Mouse (Mus musculus) lung, postnatal 36 days (tissue): Measurements from ENCODE around the gene Twf2.

Experiments used
- DNase-seq: peaks from one replicate; pipeline ENCODE4 v3.0.0; 2022; ENCODE audit warnings: mixed read lengths

Gene Twf2

DNA sequence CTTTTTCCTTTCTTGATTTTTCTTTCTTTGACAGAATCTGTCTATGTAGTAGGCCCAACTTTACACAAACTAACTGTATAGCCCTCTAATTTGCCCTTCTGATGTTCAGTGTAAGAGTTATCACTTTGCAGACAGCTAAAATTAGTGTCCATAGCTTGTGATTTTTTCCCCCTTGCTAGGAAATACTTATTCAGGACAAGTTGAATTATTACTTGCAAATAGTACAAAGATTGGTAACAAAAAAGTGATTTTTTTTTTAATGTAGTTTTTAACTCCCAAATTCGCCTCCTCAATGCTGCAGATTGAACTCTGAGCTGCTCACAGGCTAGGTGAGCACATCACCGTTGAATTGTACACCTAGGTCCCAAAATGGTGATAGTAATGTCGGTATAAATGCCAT lies 22.9 kb upstream of the Twf2 start:
- no peak for DNase-seq

DNA sequence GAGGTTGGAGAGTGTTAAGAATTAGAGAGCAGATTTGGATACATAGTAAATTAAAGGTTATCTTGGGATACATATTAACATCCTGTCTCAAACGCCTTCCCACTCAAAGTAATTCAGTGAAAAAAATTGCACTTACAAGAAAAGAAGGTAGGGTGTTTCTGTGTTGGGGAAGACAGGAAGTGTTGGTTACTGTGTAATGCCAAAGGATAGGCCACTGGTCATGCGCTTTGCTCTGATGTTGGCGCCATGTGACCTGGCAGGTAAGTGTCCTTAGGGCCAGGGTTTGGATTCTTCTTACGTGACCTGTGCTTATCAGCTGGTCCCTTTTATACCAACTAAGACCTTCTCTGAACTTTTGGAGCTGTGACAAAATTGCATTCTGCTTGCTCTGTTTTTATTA lies 20.8 kb upstream of the Twf2 start:
- DNase-seq = no peak

DNA sequence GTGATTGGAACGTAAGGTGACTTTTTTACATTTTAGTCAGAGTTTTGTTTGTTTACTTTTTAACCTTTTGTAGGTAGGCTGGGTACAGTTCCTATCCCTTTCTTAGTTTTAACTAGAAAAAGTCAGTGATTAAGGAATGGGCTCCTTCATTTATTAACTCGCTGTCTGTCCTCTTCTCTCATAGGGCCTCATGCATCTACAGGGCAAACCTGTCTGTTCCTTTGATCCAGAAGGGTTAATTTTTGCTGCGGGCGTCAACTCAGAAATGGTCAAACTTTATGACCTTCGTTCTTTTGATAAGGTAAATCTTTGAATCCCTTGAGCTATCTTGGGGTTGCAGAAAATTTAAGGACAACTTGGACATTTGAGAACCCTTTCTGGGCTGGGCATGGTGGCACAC lies 18.9 kb upstream of the Twf2 start:
- no peak for DNase-seq

DNA sequence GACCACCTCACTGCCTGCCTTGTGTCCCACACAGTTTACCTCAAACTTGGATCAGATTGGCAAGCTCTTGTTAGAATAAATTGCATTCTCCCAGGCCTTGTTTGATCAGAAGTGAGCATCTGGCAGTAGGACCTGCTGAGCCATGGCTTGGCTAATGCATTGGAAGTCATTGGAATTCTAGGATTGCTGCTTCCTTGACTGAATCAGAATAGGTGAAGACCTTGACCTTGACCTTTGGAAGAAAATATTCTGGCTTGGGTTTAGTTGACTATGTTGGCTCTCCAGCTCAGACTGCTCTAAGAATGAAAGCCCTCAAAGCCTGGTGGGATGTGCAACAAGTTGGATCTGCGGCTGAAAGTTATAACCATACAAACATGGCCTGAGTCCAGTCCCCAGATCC lies 11.6 kb upstream of the Twf2 start:
- DNase-seq = no peak

DNA sequence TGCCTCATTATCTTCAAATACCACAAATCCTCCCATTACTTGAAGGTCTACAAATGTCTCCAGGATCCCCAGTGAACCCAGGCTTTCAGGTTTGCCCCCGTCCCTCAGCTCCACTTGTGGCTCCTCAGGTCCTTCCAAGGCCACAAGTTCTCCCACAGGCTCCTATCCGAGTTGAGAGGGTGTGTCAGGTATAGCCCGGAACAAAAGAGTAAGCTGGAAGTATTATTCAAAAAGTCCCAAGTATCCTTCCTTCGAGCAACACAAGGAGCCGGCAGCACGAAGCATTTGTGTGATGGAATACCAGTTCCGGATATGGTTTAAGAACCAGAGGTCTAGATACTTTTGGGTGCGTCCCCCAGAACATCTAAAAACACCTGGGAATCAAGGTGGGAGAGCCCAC lies 10.9 kb upstream of the Twf2 start:
- DNase-seq = no peak

DNA sequence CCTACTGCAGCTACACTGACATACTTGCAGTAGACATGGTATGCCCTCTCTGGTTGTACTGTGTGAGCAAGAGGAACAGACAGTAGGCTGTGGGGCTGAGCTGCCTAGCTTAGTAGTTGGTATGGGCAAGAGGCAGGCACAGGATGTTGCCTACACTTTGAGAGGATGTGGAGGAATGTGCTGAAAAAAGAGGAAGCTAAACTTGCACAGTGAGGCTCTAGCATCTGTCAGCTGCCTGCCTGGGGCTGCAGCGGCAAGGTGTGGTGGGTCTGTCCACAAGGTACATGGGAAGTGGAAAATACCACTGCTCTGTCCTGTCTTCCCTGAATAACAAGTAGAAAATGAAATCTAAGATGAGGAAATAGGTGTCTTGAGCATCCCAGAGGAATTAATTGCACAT lies 9.9 kb upstream of the Twf2 start:
- DNase-seq = peak; percentile 30

DNA sequence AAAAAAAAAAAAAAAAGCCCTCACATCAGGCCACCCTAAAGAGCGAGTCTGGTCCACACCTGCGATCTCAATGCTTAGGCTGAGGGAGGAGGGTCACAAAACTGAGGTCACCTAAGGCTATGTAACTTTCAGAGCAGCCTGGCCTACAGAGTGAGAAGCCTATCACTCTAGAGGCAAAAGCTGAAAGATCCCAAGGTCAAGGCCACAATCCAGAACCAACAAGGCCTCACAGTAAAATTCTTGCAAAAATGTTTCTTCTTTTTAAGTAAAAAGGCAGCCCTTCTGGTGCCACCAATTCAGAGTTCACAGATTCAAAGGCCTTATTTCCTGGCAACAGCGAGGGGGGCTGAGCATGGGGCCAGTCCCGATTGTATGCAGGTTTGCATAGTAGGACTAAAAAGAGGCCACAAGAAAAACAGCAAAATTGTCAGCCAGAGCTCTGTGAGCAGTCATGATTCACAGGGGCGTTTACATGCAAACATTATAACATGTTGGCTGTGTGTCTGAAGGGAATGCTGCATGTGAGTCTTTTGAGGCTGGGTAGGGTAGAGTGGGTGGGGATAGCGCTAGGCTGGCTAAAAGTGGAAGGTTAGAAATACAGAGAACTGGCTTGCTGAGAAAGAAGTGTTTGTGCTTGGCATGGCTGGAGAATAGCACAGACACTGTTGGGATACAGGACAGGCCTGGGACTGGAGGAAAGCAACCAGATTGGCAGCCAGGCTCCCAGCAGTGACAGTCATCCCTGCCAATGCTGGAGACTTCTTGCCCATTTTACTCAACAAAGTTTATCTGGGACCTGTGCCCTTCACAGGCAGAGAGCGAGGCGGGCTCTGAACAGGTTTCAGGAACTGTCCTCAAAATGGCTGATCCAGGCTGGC lies 8.7 kb upstream of the Twf2 start:
- no peak for DNase-seq

DNA sequence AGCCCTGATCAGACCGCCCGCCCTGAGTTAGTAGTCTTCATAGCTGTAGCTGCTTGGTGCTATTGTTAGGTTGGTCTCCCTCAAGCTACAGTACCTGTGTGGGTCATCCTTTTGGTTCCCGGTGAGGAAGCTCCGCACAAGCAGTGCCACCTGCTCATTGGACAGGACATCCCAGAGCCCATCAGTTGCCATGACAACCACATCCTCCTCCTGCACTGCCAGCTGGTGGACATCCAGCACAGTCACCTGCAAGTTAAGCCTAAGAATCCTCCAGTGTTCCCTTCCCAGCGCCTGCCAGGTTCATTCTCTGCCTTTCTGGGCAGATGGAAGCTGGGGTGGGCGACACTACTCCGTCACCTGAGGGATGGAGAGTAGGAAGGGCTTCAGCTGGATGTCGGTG lies 7.2 kb upstream of the Twf2 start:
- DNase-seq = no peak

DNA sequence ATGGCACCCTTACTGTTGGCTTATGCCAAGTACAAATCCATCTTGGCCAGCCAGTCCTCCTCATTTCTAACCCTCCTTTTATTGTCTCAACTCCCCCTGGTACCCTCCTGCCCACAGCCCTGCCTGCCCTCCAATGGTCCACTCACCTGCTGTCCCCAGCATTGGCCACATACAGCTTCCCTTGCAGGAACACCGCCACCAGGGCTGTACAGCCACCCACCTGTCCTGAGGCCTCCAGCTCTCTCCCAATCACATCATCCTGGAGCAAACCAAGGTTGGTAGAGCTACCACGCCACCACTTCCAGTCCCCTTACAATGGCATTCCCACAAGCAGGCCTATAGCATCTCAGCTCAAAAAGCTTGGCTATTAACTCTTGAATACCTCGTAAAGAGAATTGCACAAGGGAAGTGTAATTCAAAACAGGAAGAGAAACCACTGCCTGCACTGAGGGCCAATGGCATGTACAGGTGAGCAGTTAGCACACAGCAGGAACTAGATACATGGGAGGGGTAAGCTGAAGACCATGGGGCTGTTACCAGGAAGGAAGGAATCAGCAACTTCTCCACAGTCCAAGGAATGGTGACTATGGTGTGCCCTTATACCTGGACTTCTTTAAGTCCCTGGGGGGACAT lies 5.7 kb upstream of the Twf2 start:
- no peak for DNase-seq

DNA sequence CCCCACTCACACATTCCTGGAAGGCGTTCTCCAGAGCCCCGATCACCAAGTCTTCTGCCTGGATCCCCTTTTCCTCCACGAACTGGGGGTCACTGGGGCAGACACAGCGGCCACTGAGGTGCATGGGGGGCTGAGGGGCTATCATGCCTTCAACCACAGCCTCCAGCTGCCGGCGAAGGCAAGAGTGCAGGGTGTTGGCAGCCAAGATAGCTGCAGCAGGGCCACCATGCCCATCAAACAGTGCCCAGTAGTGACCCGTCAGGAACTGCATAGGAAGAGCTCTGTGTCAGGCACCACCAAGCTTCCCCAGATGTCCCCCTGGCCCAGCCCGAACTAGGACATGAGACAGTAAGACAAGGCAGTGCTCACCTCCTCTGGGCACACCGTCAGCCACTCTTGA lies 5.2 kb upstream of the Twf2 start:
- DNase-seq = no peak

DNA sequence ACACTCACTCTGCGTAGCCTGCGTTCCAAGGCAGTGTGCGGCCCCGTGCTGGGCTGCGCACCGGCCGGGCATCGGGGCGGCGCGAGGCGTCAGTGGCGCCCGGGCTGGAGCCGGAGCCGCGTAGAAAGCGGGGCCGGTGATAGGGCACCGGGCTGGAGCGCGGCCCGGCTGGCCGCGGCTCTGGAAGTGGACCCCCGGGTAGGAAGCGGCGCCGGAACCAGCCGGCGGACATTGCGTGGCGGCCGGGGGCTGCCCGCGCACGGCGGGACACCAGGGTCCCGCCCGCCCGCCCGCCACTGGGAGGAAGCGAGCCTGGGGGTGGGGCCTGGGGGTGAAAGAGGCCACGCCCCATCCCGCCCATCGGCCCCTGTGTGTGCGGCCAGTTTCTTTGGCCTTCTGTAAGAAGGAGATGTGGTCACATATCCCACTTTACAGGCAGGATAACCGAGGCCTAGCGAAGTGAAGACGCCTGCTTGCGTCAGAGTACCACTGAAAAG lies 3.9 kb upstream of the Twf2 start:
- peak; percentile 93 for DNase-seq

DNA sequence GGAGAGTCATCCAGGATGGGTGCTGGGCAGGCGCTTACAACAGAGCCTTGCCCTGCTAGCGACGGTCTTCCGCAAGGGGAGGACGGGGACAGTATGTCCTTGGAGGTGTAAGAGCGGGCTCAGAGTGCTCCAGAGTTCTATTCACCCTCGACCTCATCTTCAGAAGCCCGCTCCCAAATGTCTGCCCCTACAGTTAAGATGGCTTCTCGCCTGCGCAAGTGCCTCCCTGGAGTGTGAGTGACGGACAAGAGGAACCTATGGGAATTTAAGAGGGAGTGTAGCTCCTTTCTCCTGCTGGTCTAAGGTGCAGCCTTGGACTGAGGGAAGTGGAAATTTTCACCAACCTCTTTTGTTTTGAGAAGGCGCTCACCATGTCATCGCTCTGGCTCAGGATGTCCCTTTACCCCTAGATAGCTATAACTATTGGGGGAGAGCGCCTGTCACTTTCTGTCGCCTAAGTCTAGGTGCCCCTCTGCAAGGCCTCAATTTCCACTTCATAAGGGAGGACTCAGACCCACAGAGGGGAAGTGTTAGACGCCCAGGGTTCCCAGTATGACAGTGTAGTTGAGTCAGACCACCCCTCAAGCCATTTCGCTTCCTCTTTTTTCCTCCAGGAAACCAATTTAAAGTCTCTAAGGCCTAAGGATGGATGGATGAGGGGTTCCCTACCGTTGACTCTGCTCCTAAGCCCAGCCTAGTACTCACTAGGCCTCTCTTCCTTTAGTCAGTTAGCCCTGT lies 3.2 kb upstream of the Twf2 start, which contains the start of gene Ppm1m:
TSS of gene Ppm1m (minus strand) at position 212 of the 738 bp plus-strand sequence.
- DNase-seq = no peak

DNA sequence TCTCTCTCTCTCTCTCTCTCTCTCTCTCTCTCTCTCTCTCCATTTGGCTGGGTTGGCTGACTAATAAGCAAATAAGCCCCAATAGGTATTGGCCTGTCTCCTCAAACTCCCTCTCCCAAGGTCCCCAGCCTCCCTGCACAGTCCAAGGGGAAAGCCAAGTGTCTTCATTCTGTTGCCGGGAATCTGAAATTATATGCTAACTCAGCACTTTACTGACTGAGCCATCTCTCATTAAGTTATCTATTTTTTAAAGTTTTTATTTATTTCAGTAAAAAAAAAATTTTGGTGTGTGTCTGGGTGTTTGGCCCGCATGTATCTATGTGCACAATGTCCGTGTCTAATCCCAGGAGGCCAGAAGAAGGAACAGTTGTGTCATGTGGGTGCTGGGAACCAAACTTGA lies 1.0 kb upstream of the Twf2 start:
- no peak for DNase-seq

DNA sequence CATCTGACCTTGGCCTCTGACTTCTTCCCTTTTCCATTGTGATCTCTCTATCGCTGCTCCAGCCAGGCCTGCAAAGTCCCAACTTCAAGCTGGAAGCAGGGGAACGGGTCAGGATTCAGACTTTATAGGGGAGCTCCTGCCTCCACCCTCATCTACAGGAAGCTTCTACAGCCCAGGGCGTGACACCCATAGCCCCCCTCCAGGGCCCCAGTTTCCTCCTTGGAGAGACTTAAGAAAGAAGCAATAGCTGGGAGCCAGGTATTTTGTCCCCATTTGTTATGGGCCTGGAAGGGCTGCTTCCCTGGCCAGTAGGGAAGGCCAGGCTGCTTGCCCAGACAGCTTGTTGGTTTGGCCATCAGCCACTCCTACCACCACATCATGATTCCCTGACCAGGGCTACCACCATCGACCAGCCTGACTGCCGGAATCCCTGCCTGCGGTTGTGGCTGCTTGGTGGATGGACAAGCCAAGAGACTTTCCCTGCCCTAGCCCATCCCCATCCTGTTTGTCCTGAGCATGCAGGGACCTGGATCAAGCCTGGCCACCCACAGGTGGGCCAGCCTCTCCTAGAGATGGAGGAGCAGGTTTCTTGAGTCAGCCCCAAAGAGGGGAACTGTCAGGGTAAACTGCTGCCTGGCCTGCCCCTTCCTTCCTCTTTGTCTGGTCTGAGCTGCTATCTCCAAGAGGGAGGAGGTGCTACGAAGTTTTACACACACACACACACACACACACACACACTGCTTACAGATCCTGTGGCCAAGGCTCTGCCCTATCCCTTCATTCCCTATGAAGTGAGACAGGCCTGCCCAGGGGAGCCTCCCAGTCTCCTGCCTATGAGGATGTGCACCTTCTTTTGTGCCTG lies 1.3 kb downstream of the Twf2 start:
- DNase-seq = peak; percentile 60

DNA sequence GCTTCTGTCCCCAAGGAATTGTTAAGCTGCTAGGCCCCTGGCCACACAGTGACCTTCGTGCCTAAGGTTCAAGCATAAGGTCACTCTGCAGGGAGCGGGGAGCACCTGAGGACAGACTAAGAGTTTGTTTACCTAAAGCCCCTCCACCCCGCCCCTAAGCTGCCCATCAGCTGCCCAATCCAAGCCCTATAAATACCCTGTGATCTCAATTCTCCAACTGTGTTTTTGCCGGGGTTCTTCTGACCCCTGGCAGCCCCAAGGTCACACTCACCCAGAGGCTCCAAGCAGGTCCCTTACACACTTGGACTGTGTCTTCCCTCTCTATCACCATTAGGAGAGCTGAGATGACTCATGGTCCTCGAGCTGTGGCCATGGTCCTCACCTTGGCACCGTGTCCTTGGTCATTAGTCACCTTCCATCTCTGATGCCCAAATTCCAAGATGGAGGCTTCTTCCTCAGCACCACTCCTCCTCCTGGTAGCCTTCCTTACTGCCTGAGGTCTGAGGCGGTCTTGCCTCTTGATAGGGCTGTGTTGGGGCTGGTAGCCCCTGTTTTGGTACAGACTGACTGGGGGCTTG lies 2.9 kb downstream of the Twf2 start:
- no peak for DNase-seq

DNA sequence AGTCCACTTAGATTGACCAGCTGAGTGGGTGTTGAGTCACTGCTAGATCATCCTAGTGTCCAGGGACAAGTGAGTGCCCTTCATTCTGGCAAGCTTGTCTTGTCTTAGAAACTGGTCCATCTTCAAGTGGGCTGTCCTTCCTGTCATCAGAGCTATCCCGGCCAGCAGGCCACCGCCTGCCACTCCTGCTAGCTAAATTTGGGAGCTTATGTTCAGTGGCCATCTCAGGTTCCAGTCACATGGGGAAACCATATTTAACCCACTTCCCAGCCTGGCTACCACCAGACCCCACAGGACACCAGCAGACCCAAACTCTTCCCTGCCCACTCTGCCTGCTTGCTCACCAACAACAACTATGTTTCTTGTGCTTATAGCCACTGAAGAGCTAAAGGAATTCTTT lies 3.6 kb downstream of the Twf2 start:
- DNase-seq = no peak

DNA sequence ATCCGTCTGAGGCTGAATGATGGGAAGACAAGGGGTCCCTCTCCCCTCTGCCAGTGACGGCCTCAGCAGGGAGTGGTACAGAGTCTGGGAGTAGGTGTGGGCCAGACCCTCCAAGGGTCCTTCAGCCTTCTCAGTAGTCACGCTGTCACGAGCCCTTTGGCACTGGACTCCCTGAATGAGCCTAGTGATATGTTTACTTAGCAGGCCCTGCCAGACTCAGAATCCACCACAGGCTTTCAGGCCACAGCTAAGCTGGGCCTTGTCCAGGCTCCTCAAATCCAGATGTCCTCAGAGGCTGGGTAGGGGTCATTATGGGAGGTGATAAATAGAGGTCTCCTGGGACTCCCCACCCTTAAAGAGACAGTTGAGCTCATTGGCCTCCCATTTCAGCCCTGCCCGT lies 5.3 kb downstream of the Twf2 start:
- peak; percentile 53 for DNase-seq

DNA sequence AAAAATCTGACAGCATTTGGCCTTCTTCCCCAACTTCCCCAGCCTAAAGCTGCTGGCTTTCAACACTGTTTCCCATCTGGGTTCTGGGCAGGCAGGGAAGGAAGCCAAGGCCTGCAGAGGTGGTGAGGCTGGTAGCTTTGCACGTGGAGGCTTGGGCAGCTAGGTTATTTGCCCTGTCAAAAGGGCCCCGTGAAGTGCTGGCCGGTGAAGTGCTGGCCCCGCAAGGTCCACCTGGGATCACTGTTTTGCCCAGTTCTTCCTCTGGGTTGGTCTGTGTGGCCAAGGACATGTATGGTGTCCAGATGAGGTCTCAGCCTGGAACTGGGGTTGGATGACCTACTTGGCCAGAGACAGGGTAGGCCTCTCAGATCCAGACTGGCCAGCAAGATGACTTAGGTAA lies 7.0 kb downstream of the Twf2 start:
- DNase-seq = no peak

DNA sequence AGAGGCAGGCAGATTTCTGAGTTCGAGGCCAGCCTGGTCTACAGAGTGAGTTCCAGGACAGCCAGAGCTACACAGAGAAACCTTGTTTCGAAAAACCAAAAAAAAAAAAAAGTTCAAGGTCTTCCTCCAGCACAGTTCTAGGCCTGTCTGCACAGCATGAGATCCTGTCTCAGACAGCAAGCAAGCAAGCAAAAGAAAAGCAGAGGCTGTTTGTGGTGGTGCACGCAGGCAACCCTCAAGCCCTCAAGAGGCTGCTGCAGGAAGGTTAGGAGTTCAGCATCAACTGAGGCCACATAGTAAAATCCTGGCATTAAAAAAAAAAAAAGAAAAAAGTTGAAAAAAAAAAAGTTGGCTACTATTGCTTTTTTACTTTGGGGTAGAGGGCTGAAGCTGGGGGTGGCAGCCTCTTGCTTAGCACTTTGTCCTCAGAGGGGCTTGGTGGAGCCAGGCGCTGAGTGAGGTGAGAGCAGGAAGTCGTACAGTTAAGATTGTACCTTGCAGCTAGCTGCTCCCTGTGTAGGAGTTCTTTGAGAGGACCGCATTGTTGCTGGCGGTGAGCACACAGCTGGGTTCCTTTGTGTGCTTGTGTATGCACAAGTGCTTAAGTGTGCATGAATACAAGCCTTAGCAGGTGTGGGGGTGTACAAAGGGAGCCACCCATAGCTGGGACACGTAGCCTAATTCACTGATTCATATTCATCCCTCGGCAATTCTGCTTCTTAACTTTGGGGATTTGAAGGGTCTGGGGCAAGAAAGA lies 8.1 kb downstream of the Twf2 start:
- DNase-seq = no peak

DNA sequence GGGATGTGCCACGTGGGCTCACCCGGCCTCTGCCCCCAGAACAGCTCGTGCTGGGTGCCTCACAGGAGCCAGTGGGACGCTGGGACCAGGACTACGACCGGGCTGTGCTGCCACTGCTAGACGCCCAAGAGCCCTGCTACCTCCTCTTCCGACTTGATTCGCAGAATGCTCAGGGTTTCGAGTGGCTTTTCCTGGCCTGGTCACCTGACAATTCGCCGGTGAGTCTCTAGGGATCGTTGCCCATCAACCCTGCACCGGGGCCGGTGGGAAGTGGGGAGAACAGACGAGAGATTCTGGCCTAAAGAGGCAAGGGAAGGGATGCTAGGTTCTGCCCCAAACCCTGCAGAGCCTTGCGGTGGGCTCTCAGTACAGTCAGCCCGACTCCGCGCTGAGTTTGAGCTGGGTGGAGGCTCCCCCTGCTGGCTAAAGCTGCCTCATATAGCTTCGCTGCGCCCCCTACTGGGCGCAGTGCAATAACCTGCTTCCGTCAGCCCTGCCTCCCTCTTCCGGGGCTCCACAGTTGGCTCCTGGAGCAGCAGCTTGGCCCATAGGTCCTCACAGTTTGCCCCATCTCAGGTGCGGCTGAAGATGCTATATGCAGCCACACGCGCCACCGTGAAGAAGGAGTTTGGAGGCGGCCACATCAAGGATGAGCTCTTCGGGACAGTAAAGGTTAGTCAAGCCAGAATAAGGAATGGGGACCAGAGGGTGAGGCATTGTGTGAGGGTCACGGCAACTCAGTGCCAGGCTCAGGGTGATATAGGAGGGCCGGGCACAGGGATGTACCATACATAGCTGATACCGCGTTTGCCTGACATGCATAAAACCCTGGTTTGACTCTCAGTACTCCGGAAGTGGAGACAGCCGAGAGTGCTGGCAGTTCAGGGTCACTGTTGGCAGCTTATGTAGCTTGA lies 9.0 kb downstream of the Twf2 start:
- peak; percentile 92 for DNase-seq
